Mouse (Mus musculus): ENCODE results near the gene Slc37a1.
"Not testable (repeated sequence)": the region's sequence is repeated elsewhere in the genome, so short reads cannot be mapped to it uniquely, and the experiment has no call there.

The Slc37a1 gene

DNA sequence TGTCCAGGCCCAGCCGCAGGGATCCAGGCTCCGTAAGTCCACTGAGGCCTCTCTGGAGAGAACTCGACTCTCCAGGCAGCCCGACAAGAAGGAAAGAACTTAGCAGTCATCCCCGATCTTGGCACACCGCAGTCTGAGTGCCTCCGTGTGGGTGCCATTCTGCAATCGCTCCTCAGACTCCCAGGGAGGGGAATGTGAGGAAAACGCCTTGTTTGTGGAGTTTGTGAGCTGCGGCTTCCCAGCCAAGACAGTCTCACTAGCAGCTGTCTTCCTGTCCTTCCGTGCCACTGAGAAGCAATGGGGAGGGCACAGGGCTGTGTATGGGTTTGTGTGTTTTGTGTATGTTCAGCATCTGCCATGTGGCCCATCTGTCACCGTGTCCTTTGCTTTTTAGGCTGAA is 62.8 kb downstream of the Slc37a1 start:
- no peak for DNase-seq (ENCODE audit: low spot score in 2 of 2)

DNA sequence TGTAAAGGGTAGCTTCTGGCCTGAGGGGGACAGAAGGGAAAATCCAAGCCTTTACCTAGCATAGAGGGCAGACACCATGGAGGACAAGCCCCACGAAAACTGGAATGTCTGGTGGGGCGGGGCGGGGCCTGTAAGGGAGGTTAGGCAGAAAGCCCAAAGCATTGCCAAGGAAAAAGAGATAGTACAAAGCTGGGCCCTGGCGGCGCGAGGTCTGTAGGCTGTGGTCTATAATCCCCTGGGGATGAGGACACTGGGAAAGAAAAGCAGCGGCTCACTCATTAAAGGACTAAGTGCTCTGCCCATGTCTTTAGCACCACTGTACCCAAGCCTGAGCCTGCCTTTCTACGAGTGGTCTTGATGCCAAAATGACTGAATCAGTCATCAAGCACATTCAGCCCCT is 65.4 kb downstream of the Slc37a1 start:
- DNase-seq (ENCODE audit: low spot score in 2 of 2): no peak

DNA sequence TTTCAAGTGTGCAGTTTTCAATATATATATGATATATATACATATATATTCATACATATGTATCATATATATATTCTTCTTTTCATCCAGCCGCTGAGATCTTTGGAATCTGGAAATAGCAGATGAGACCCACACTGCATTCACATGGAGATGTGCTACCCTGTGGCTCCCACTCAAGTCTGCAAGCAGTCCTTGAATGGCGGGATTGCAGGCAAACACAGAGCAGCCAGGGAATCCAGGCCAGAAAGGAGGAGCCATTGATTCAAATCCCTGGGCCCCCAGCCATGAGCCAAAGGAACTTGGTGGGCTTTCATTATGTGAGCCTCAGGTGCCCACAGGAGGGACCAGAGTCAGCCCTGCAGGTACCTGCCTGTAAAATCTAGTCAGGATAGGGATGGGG is 66.7 kb downstream of the Slc37a1 start:
- DNase-seq (ENCODE audit: low spot score in 2 of 2): no peak

DNA sequence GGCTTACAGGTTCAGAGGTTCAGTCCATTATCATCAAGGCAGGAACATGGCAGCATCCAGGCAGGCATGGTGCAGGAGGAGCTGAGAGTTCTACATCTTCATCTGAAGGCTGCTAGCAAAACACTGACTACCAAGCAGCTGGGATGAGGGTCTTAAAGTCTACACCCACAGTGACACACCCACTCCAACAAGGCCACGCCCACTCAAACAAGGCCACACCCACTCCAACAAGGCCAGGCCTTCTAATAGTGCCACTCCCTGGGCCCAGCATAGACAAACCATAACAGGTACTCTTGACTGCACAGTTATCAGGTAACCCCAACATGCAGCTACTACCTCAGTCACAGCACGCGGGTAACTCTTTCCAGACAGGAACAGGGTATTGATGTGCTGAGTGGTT is 68.1 kb downstream of the Slc37a1 start:
- DNase-seq (ENCODE audit: low spot score in 2 of 2): not testable (repeated sequence)

DNA sequence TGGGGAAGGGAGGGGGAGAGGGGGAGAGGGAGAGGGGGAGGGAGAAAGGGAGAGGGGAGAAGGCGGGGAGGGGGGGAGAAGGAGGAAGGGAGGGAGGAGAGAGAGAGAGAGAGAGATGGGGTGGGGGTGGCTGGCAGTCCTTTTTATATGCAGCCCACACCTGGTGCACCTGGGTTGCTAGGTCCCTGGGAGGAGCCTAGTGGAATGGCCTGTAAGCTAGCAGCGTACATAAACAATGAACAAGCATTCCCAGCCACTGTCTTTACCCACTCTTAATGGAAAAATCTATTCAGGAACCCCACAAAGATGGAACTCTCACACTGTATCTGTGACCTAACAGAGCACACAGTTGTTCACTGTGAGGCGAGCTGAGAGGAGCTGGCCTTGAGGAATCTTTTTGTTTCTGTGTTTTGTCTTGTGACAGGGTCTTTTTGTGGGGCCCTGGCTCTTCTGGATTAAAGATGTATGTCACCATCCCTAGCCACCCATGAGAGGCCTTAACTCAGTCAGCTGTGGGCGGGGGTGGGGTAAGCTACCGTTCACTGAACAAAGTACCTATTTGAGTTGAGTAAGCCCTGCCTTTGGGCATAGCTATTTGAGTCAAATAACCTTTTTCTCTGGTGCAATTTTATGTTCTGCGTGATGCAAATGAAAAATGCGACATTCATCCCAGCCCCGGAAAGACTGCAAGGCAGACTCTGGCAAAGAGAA is 69.4 kb downstream of the Slc37a1 start:
- no peak for DNase-seq (ENCODE audit: low spot score in 2 of 2)

DNA sequence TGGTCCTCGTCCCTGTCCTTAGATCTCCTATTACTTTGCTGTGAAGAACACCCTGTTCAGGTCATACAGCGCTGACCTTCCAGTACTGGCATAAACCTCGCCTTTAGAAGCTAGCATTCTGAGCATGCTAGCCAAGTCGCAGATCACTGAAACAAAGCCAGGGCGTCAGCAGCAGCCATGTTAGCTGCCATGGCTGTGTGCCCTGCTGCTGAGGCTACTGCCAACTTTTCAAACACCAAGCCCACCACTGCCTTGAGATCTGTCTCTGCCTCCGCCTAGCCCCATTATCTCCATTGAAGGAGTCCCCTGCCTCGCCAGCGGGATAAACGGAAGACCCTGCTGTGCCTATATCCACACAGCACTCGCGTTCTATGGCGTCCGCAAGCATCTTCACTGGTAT is 74.0 kb downstream of the Slc37a1 start:
- no peak for DNase-seq (ENCODE audit: low spot score in 2 of 2)

DNA sequence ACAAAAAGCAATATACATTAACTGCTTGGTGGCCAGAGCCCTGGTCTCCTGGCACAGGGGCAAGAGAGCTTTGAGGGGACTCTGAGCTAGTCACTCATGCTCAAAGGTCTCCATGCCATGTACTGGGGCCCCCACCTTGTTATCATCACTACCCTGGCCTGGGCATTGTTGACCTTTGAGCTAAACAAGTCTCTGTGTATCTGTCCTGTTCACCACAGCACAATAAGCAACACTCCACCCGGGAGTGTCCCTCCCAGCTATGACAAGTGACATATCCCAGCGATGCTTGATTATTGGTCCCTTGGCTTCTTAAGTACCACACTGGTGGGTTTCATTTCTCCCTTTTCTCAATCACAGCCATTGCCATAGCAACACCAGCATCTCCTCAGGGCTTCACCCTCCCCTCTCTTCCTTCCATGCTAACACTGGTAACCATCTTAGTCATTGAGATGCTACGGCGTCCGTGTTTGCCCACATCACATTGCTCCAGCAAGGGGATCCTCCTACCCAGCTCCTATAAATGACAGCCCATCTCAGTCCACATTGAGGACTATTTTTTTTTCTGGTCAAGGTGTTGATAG is 79.1 kb downstream of the Slc37a1 start:
- no peak for DNase-seq (ENCODE audit: low spot score in 2 of 2)

DNA sequence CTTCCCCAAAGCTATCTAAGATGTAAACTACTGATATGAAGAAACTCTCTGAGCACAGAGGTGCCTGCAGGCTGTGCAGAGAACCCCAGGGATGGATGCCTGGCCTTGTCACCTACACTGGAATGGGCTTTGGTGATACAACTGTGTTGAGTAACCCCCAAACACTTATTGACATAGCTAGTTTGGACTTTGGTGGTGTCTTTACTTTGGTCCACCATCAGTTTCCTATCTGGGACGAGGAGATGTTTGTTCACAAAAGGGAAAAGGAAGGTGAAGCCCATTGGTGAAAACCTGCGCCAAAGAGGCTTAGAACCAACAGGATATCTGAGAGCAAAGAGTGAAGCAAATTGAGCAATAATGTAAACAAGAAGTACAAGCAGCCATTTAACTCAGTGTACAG is 83.6 kb downstream of the Slc37a1 start:
- DNase-seq (ENCODE audit: low spot score in 2 of 2): no peak

DNA sequence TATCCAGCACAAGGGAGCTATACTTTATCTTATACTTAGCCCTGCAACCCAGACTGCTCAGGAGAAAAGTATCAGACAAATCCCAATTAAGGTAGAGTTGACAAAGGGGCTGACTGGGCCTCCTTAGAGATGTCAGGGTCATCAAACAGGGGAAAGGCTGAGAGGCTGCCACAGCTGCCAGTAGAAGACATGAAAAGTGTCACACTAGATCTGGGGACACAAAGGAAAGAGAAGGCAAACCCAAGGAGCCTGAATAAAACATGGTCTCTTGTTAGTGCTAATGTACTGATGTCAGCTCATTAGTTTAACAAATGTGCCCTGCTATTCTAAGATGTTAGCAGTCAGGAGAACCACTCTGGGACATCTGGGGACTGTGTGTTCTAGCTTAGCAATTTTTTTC is 84.3 kb downstream of the Slc37a1 start:
- DNase-seq (ENCODE audit: low spot score in 2 of 2): no peak

DNA sequence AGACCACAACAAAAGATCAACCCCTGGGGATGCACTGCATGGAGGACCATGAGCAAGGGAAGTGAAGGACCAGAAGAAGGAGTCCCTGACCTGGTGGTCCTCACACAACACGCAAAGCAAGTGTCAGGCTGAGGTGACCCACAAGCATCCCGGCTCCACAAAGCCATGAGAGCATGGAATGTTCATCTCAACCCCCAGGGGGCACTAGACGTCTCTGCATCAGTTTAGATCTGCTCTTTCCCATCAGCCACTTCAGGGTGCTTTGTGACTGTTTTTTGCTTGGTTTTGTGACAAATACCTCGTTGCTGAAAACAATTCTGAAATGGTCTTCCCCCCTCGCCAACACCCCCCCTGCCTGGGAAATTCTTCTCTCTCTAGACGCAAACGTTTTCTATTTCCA is 91.4 kb downstream of the Slc37a1 start:
- peak; percentile 64 to 70 for DNase-seq (ENCODE audit: low spot score in 2 of 2)

DNA sequence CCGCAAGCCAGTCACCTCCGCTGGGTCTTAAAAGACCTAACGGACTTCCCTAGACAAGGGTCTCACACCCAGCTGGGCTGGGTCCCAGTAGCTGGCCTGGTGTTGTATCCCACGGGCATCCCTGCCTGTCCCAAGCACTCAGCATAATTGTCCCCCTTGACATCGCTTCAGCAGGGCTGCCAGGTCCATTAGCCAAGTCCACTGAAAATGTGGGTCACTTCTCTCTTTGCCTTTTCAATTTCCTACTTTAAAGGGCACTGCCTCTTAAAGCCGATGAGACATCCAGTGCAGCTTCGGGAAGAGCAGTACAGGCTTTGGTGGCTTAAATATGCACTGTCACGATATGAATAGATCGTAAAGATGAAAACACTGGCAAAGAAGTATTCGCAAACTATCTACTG is 91.8 kb downstream of the Slc37a1 start:
- peak; percentile 44 to 51 for DNase-seq (ENCODE audit: low spot score in 2 of 2)

DNA sequence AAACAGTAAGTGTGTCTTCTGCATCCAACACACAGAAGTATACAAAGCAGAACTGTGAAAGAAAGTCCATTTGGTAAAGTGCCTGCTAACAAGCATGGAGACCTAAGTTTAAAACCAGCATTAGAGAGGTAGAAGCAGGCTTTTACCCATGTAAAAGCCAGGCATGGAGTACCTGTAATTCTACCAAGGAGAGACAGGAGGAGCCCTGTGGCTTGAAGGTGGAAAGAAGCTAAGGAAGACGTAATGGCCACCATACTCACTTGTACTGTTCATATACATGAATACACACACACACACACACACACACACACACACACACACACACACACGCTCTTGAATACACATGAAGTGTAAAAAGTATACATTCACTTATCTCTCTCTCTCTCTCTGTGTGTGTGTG is 92.5 kb downstream of the Slc37a1 start:
- no peak for DNase-seq (ENCODE audit: low spot score in 2 of 2)

DNA sequence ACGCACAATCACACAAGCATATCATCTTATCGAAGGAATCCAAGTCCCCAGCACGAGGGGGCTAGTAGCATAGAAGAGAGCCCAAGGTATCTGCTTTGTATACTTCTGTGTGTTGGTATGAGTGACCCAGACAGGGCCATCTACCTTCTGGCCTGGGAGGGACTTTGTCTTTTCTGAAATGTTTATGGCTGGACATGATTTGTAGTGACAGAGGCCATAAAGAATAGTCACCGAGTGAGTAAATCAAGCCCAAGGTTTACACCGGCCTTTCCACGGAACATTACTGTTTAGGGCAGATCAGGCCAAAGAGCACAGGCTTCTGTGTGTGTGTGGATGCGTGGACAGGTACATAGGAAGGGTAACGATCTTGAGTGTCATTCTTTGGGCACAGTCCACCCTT is 93.3 kb downstream of the Slc37a1 start:
- no peak for DNase-seq (ENCODE audit: low spot score in 2 of 2)

DNA sequence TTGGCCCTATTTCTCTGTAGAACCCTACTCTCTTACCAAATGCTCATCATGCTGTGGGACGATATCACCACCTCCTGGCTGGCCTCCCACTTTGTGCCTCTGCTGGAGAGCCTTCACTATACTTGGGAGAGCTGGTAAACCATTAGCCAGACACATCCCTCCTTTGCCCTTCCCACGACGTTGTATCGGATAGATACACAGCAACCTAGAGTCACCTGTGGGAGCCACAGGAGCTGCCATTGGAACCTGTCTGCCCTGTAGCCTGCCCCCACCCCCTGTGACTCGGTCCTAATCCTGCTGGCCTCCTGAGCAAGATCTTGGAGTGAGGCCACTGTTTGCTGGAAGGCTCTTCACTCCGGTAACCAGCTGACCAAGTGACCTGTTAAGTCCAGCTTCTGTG is 96.7 kb downstream of the Slc37a1 start:
- DNase-seq (ENCODE audit: low spot score in 2 of 2): no peak

DNA sequence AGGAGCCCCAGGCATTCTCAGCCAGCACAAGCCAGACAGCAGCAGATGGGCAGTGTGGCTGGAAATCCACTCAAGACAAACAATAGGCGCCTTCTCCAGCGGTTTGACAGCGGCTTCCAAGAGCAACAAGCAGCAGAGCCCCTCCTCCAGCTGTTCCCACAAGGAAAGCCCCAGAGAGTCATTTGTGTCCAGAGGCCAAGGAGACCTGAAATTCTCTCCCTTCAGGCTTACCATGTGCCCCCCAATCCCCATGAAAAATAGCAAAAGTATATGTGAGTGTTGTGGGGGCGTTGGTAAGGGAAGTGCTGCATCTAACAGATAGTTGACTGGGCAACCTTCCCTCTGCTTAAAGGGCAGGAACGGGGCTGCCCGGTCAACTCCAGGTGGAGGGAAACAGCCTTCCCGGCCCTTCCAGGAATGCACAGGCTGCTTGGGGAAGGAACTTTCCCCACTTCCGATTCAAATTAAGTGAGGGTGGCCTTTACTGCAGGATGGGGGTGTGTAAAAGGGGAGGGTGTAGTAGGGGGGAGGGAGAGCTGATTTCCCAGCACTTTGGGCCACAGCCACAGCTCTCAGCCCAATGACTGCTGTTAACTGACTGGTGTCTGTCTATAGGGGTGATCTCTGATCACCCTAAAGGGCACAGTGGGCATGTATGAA is 98.5 kb downstream of the Slc37a1 start:
- DNase-seq (ENCODE audit: low spot score in 2 of 2): no peak

DNA sequence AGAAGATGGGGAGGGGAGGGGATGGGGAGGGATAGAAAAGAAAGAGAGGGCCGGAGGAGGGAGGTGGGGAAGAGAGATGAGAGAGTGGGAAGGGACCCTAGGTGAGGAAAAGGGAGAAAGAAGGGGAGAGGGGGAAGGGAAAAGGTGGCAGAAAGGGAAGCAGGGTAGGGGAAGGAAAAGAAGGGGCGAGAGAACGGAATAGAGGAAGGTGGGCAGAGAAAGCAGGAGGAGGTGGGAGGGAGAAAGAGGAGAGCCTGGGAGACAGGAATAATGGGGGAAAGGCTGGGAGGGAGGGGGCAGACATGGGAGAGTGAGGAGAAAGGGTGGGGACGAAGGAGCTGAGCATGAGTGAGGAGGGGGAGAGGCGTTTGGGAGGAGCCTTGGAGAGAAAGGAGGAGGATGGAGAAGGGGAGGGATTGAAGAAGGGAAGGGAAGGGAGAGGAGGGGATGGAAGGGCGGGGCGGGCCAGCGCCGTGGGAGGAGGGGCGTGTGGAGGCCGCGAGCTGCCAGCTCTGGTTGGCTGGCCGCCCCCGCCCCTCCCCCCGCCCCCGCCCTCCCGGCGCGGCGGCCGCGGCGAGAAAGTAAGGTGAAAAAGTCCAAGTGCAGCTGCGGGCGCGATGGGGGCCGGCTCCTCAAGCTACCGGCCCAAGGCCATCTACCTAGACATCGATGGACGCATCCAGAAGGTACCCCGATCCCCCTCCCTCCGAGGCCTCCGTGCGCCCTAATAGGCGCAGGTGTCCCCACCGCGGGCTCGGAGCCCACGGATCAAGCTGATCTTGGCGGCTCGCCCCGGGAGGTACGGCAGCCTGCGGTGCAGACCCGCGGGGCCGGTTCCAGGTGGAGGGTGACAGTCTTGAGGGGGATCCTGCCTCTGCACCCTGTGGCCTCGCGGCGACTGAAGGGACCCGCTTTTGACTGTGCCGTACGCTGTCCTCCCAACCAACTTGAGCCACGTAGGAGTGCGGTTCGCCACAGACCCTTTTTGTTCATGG is 99.4 kb downstream of the Slc37a1 start, which contains the start of gene Pde9a:
TSS of gene Pde9a (plus strand) at position 540 of the 995 bp plus-strand sequence.
- DNase-seq (ENCODE audit: low spot score in 2 of 2): peak; percentile 57 to 69

DNA sequence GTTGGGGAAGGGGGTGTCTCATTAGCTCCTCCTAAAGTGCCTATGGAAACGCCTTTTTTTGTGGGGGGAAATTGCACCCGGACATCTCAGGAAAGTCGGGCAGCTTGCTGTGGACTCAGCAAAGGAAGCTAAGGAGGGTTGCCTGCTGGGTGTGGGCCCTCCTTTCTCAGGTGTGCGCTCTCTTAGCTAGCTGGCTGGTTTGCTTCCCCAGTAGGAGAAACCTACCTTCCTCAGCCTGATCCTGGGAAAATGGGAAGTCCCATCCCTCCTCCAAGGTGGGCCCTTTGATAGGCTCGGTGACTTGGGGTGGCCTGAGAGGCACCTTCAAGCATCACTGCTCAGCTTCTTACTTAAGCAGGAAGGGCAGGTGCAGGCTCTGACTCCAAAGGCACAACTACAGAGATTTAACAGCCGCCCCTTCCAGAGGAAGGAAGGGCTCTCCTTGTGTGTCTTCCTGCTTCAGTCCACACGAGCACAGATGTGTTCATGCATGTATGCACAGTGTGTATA is 100.2 kb downstream of the Slc37a1 start:
- DNase-seq (ENCODE audit: low spot score in 2 of 2): no peak

DNA sequence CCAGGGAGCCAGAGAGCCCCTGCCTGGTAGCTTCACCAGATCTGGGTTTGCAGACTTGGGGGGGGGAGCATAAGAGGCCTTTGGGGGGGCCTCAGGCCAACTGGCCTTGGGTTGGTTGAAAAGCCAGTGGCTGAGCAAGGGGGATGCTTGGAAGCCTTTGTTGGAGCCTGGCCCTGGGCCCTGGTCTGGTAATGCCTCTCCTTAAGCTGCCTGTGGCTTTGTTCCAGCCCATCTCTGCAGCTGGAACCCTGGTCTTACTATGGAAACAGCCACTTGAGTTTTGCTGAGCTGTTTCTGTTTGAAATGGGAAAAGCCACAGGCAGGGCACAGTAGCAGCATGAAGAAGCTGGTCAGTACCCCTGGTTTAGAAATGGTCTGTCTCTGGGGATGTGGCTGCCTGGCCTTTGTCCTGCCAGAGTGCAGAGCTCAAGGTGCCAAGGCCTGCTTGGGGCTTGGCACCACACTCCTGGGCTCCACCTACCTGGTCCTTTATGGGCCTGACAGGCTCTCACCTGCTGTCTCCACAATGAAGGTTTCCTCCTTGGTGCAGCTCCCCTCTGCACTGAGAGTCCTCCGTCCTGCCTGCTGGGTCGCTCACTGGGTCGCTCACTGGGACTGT is 102.9 kb downstream of the Slc37a1 start:
- no peak for DNase-seq (ENCODE audit: low spot score in 2 of 2)

DNA sequence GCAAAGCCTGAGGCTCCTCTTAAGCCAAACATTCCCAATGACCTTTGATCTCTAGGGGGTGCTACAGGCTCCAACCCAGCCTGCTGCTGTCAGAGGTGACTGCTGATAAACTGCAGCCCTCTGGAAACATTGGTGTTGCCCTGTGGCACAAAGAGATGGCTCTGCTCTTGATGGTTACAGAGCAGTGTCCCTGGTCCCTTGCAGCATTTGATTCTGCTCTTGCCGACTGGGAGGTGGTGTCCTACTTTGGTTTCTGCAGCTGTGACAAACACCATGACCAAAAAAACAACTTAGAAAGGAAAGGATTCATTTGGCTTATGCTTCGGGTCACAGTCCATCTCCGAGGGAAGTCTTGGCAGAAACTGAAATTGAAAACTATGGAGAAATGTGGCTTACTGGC is 104.9 kb downstream of the Slc37a1 start:
- no peak for DNase-seq (ENCODE audit: low spot score in 2 of 2)

DNA sequence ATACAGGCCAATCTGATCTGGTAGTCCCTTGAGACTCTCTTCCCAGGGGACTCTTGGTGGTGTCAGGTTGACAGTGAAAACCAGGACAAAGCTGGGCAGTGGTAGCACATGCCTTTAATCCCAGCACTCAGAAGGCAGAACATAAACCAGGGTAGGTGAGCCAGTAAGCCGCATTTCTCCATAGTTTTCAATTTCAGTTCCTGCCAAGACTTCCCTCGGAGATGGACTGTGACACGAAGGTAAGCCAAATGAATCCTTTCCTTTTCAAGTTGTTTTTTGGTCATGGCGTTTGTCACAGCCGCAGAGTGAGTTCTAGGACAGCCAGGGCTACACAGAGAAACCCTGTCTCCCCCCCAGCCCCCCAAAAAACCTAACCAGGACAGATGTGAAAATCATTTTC is 105.4 kb downstream of the Slc37a1 start:
- DNase-seq (ENCODE audit: low spot score in 2 of 2): no peak

DNA sequence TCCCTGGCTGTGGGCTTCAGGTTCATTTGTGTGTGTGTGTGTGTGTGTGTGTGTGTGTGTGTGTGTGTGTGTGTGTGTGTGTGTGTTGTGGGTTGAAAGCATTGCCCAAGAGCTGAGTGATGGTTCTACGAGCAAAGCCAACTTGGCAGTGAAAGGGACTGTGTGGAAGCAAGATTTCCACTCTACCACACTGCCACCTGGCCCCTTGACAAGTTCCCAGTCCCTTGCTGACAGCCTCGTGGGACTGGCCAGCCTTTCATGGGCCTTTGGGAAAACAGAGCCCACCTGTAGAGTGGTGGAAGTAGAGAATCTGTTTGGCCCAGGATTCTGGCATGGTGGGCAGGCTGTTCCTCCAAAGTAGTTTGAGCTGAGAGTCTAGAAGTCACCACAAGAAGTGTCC is 107.2 kb downstream of the Slc37a1 start:
- DNase-seq (ENCODE audit: low spot score in 2 of 2): no peak
